Mouse (Mus musculus): ENCODE results near the gene 1810010H24Rik. TPM values are rescaled to one million over a fixed set of nuclear protein-coding genes. Genes with fewer than 3 reads are reported as not detected.

1810010H24Rik gene
- polyA plus RNA-seq, 2 experiments: 1.9 to 2.6 TPM

DNA sequence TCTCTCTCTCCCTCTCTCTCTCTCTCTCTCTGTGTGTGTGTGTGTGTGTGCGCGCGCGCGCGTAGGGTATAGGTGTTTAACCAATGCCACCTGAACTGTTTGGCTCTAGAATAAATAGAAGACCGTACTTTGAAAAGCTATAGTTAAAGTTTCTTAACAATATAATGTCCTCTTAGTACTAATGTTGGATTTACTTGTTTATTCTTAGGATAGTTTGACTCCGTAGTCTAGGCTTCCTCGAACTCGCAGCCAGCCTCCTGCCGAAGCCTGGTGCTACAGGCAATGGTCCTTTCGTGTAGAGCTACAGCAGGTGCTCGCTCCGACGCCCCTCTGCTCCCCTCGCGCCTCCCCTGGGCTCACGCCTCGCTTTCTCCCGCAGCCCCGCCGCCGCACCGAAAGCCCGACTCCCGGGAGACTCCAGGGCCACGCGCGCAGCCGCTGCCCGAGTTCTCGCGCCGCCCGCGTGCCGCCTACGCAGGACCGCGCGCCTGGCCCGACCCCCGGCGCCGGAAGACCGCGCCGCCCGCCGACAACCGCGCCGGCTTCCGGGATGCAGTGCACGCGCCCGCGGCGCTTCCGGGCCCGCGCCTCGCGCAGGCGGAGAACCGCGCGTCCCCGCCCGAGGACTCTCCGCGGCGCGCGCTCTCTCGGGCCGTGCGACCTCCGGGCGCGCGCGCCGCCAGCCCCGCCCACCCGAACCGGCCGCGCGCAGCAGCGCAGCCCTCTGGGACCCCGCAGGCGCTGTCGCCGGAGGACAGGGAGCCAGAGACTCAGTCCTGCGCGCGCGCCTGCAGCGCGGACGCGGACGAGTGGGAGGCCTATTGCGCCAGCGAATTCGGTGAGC is 2.2 kb downstream of the 1810010H24Rik start:
- H3K27me3 ChIP-seq (ENCODE audit: control insufficient read depth, insufficient read depth, low read length): peaks cover 33% of the 10 kb centered on the region
- peak overlapping the region; percentile 59 to 63 for H3K4me3 ChIP-seq (ENCODE audit: insufficient read depth in 1 of 2, low read depth in 2 of 2, low read length in 2 of 2)
- DNase-seq (ENCODE audit: low read depth in 3 of 3, low spot score in 3 of 3): peak; percentile 69 to 72 (median 71)
- H3K27ac ChIP-seq: peak overlapping the region; percentile 28; the same call in 1 of the 2 replicates
- H3K4me2 ChIP-seq (ENCODE audit: low read depth): peak overlapping the region; percentile 71
- no peak for TF ChIP-seq EP300 (IDR thresholded peaks at IDR 0.05; ENCODE audit: low read depth)
- no peak for TF ChIP-seq CTCF (IDR thresholded peaks at IDR 0.05; ENCODE audit: low read depth)
- H3K36me3 ChIP-seq (replicated peaks; ENCODE audit: control insufficient read depth, insufficient read depth, low read depth): no peaks in the 10 kb centered on the region
- no peaks in the 10 kb centered on the region for H3K9me3 ChIP-seq (ENCODE audit: control insufficient read depth, low read length)
- H3K9ac ChIP-seq (replicated peaks): peak overlapping the region; percentile 66
- under 1% methylated on average over 107 of the region's 107 CpGs for WGBS (ENCODE audit: insufficient replicate concordance)
- ATAC-seq (ENCODE audit: insufficient read depth): peak; percentile 93
- peaks cover 0 to 12% of the 10 kb centered on the region in 2 experiments; a peak in 2 of 4 replicates for H3K4me1 ChIP-seq (replicated peaks; ENCODE audit: control insufficient read depth in 2 of 2, insufficient read depth in 2 of 2, low read length in 1 of 2)

DNA sequence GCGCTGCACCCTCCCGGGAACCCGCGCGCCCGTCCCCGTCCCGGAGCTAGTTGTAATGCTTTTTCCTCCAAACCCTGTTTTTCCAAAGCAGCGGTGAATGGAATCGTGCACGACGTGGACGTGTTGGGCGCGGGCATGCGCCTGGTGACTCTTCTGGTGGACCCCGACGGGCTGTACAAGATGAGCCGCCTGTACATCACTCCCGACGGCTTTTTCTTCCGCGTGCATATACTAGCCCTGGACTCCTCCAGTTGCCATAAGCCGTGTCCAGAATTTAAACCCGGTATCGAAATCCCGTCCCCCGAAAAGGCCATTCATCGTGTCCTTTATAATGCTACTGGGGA is 2.8 kb downstream of the 1810010H24Rik start:
- no peak for TF ChIP-seq CTCF (IDR thresholded peaks at IDR 0.05; ENCODE audit: low read depth)
- no peak for TF ChIP-seq EP300 (IDR thresholded peaks at IDR 0.05; ENCODE audit: low read depth)
- peak; percentile 24; the same call in 1 of the 2 replicates for ATAC-seq (ENCODE audit: insufficient read depth)
- H3K27me3 ChIP-seq (ENCODE audit: control insufficient read depth, insufficient read depth, low read length): peaks cover 33% of the 10 kb centered on the region
- H3K4me3 ChIP-seq (ENCODE audit: insufficient read depth in 1 of 2, low read depth in 2 of 2, low read length in 2 of 2): peak overlapping the region; percentile 59 to 63
- H3K9ac ChIP-seq (replicated peaks): peak overlapping the region; percentile 53
- no peaks in the 10 kb centered on the region for H3K36me3 ChIP-seq (replicated peaks; ENCODE audit: control insufficient read depth, insufficient read depth, low read depth)
- 6% methylated on average over 29 of the region's 29 CpGs for WGBS (ENCODE audit: insufficient replicate concordance)
- H3K4me2 ChIP-seq (ENCODE audit: low read depth): peak overlapping the region; percentile 71
- no peak for DNase-seq (ENCODE audit: low read depth in 3 of 3, low spot score in 3 of 3)
- H3K9me3 ChIP-seq (ENCODE audit: control insufficient read depth, low read length): no peaks in the 10 kb centered on the region
- H3K27ac ChIP-seq: peak overlapping the region; percentile 28; the same call in 1 of the 2 replicates
- H3K4me1 ChIP-seq (replicated peaks; ENCODE audit: control insufficient read depth in 2 of 2, insufficient read depth in 2 of 2, low read length in 1 of 2): peaks cover 0 to 12% of the 10 kb centered on the region in 2 experiments; a peak in 2 of 4 replicates

DNA sequence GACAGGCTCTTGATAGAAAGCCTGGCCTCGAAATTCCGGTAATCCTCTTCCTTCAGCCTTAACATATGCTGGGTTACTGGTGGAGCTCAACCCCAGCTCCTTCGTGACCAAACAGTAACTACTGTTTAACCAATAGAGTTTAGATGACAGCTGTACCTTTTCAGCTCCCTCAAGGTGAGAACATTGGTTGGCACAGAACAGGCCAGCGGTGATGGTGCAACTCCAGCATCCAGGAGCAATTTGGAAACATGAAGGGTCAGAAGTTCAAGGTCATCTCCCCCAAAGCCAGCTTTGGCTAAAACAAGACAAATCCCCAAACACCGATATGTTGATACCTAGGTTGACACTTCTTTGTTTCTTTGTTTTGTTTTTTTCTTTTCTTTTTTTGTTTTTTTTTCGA is 3.3 kb downstream of the 1810010H24Rik start:
- no peak for TF ChIP-seq CTCF (IDR thresholded peaks at IDR 0.05; ENCODE audit: low read depth)
- TF ChIP-seq EP300 (IDR thresholded peaks at IDR 0.05; ENCODE audit: low read depth): no peak
- Histone ChIP-seq H3K27me3 (ENCODE audit: control insufficient read depth, insufficient read depth, low read length) (peaks cover 33% of the 10 kb centered on the region), H3K27ac (no peak overlapping the region), H3K36me3 (replicated peaks; ENCODE audit: control insufficient read depth, insufficient read depth, low read depth) (no peaks in the 10 kb centered on the region), H3K4me1 (replicated peaks; ENCODE audit: control insufficient read depth in 2 of 2, insufficient read depth in 2 of 2, low read length in 1 of 2) (peaks cover 0 to 12% of the 10 kb centered on the region in 2 experiments; a peak in 2 of 4 replicates), H3K9ac (replicated peaks) (no peak overlapping the region; the same call in 1 of the 2 replicates), H3K9me3 (ENCODE audit: control insufficient read depth, low read length) (no peaks in the 10 kb centered on the region), H3K4me3 (ENCODE audit: insufficient read depth in 1 of 2, low read depth in 2 of 2, low read length in 2 of 2) (peak overlapping the region; percentile 59 to 63), H3K4me2 (ENCODE audit: low read depth) (peak overlapping the region; percentile 71)
- WGBS (ENCODE audit: insufficient replicate concordance): 78% methylated on average over 6 of the region's 6 CpGs
- DNase-seq (ENCODE audit: low read depth in 3 of 3, low spot score in 3 of 3): no peak
- no peak for ATAC-seq (ENCODE audit: insufficient read depth)

DNA sequence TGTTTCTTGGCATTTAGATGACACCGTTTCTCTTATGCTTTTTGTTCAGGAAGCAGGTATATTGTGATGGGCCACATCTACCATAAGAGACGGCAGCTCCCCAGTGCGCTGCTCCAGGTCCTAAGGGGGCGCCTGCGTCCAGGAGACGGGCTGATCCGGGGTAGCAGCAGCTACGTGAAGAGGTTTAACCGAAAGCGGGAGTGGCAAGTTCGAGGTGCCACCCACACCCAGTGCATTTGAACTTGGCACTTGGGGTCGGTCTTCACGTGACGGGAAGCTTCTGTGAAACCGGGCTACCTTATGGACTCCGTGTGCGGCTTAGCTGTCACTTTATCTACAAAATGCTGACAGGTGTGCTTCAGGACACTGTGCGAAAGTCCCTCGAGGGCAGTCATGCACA is 4.1 kb downstream of the 1810010H24Rik start:
- Histone ChIP-seq H3K4me2 (ENCODE audit: low read depth) (no peak overlapping the region), H3K9me3 (ENCODE audit: control insufficient read depth, low read length) (no peaks in the 10 kb centered on the region), H3K4me1 (replicated peaks; ENCODE audit: control insufficient read depth in 2 of 2, insufficient read depth in 2 of 2, low read length in 1 of 2) (peaks cover 0 to 12% of the 10 kb centered on the region in 2 experiments; a peak in 2 of 4 replicates), H3K27ac (no peak overlapping the region), H3K27me3 (ENCODE audit: control insufficient read depth, insufficient read depth, low read length) (peaks cover 26% of the 10 kb centered on the region), H3K9ac (replicated peaks) (no peak overlapping the region), H3K4me3 (ENCODE audit: insufficient read depth in 1 of 2, low read depth in 2 of 2, low read length in 2 of 2) (no peak overlapping the region), H3K36me3 (replicated peaks; ENCODE audit: control insufficient read depth, insufficient read depth, low read depth) (no peaks in the 10 kb centered on the region)
- DNase-seq (ENCODE audit: low read depth in 3 of 3, low spot score in 3 of 3): no peak
- TF ChIP-seq CTCF (IDR thresholded peaks at IDR 0.05; ENCODE audit: low read depth) (no peak), EP300 (IDR thresholded peaks at IDR 0.05; ENCODE audit: low read depth) (no peak)
- 45% methylated on average over 19 of the region's 19 CpGs for WGBS (ENCODE audit: insufficient replicate concordance)
- no peak for ATAC-seq (ENCODE audit: insufficient read depth)

DNA sequence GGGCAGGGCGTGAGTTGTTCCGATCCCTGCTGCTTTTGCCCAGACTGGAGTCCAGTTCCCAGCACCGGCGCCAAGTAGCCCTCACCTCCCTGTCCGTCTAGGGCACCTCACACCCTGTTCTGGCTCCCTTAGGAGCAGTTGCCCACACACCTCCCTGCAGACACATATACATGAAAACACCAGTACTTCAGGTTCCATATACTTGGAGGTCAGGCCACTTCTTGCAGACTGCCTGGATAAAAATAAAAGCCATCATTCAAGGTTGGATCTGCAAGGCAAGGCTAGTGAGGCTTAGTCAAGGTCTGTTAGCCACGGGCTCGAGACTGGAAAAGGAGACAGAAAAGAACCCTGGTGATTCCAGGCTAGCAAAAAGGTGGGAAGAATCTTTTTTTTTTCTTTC is 6.2 kb downstream of the 1810010H24Rik start:
- Histone ChIP-seq H3K27me3 (ENCODE audit: control insufficient read depth, insufficient read depth, low read length) (peaks cover 5% of the 10 kb centered on the region), H3K27ac (no peak overlapping the region), H3K4me1 (replicated peaks; ENCODE audit: control insufficient read depth in 2 of 2, insufficient read depth in 2 of 2, low read length in 1 of 2) (peaks cover 0 to 7% of the 10 kb centered on the region in 2 experiments; a peak in 2 of 4 replicates), H3K9me3 (ENCODE audit: control insufficient read depth, low read length) (no peaks in the 10 kb centered on the region), H3K4me3 (ENCODE audit: insufficient read depth in 1 of 2, low read depth in 2 of 2, low read length in 2 of 2) (no peak overlapping the region), H3K36me3 (replicated peaks; ENCODE audit: control insufficient read depth, insufficient read depth, low read depth) (no peaks in the 10 kb centered on the region), H3K9ac (replicated peaks) (no peak overlapping the region), H3K4me2 (ENCODE audit: low read depth) (no peak overlapping the region)
- no peak for DNase-seq (ENCODE audit: low read depth in 3 of 3, low spot score in 3 of 3)
- TF ChIP-seq CTCF (IDR thresholded peaks at IDR 0.05; ENCODE audit: low read depth): no peak
- TF ChIP-seq EP300 (IDR thresholded peaks at IDR 0.05; ENCODE audit: low read depth): no peak
- WGBS (ENCODE audit: insufficient replicate concordance): 63% methylated on average over 7 of the region's 7 CpGs
- ATAC-seq (ENCODE audit: insufficient read depth): no peak

All from liver, embryonic 14.5 days (tissue).